Mouse (Mus musculus): ENCODE measurements around the gene Trpv2.

Gene Trpv2

DNA sequence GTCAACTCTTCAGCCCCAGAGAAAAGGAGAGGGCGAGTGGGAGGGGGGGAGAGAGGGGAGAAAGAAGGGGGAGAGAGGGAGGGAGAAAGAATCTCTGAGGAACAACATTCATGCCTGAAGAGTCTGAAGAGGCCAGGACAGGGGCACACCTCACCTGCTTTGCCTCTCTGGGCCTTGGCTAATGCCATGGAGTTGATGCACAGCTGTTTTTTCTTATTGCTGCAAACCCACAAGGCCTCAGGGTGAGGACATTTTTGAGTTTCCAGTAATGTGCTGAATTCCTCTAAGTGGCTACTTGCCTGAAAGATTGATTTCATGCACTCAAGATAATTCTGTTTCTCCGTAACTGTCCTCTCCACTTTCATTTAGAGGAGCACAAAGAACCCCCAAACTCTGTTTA, 16.1 kb upstream of the Trpv2 start:
- DNase-seq (ENCODE audit: low read depth, low spot score): no peak

DNA sequence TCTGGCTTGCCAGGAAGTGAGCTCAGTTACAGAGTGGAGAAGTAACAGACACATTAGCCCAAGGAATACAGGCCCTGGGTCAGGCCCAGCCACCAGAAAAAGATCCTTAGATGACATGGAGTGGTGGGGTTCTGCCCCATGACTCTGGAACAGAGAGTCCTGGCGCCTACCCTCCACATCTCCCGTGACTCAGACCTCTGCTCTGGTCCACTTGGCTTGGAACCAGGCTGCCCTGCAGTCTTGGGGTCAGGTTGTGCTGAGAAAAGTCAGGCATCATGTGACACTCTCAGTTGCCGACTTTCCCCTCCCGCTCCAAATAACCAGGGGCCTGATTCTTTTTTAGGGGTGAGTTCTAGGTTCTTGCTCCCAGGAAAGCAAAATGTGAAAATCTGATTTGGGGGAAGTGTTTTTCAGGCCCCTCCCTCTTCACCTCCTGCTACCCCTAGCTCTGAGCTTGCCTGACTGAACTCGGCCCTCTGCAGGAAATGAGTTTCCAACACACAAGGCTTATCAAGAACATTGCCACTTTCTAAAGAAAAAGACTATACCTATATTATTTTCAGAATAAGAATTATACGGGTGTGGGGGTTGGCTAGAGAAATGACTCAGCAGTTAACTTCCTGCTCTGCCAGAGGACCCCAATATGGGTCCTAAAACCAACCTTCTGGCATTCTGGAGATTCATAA, 15.2 kb upstream of the Trpv2 start:
- peak; percentile 28 for DNase-seq (ENCODE audit: low read depth, low spot score)

DNA sequence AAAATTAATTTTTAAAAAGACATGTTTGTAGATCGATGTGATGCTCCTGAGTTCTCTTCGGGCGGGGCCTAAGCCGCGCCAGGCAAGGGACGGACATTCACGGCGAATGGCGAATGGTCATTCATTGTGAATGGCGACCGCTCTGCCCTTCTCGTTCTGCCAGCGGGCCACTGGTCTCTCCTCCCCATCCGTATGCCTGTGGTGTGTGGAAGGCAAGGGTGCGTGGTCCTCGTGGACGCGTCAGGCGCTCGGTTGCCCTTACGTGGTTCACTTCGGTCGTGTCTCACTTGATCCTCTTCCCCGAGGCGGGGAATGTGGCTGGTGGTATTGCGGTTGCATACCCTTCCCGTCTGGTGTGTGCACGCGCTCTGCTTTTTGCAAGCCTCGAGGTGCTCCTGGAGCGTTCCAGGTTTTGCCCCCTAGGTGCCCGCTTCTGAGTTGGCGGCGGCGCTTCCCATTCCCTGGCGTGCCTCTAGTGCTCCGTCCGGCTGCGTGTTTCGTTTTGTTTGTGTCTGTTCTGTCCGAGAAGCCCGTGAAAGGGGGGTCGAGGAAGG, 13.7 kb upstream of the Trpv2 start:
- no peak for DNase-seq (ENCODE audit: low read depth, low spot score)

DNA sequence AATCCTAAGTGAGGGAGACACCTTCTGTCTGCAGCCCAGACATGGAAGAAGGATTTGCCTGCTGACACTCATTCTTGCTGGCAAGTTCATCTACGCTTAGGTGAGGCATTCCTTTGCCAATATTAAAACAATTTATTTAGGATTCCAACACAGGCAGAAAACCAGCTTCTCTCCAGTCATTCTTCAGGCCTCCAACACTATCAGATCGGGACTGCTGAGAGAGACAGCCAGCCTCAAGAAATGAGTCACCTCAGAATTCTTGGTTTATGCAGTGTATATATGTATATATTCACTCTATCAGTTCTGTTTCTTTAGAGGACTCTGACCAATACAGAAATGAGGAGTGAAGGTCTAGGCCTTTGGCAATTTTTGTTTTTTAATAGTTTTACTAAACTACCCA, 10.7 kb upstream of the Trpv2 start:
- DNase-seq (ENCODE audit: low read depth, low spot score): no peak

DNA sequence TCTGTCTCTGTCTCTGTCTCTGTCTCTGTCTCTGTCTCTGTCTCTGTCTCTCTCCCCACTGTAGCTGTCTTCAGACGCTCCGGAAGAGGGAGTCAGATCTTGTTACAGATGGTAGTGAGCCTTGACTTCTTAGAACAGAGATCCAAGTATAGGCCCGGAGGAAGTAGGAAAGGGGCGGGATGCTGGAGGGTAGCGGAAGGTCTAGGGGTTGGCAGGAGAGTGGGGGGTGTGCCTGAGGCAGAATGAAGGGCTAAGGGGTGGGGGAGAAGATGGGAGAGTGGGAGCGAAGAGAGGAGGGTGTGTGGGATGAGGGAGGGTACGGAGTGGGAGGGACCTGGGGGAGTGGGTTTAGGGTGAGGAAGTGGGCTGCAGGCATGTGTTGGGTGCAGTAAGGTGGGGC, 8.5 kb upstream of the Trpv2 start:
- DNase-seq (ENCODE audit: low read depth, low spot score): no peak

DNA sequence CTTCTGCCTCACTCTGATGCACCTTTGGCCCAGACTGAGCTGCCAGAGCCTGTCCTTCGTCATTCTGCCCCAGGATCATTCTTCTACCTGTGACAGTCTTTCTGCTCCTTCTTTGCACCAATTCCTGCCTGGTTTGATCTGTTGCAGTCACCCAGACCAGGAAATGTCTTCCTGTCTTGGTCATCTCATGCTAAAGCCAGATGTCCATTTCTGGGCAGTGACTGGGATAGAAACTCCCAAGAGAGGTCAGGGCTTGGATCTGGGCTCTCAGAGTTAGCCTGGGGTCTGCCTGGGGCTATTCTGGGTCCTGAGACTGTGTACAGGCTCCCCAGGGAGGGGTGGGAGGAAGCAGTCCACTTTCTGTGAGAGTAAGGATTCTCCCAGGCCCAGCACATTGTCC, 8.1 kb upstream of the Trpv2 start:
- no peak for DNase-seq (ENCODE audit: low read depth, low spot score)

DNA sequence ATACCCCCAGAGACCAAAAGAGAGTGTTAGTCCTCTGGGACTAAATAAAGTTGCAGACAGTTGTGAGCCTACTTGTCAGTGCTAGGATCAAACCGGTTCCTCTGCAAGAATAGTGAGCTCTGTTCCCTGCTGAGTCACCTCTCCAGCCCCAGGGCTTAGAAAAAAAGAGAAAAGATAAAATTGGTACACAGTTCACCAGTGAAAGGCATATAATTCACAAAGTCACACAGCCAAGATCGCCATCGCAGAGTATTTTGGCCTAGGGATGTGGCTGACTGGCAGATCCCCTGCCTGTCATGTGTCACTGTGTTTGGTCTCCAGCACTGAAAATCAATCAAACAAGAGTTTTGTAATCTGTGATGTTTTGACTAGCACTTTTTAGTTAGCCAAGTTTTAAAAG, 6.0 kb upstream of the Trpv2 start:
- no peak for DNase-seq (ENCODE audit: low read depth, low spot score)

DNA sequence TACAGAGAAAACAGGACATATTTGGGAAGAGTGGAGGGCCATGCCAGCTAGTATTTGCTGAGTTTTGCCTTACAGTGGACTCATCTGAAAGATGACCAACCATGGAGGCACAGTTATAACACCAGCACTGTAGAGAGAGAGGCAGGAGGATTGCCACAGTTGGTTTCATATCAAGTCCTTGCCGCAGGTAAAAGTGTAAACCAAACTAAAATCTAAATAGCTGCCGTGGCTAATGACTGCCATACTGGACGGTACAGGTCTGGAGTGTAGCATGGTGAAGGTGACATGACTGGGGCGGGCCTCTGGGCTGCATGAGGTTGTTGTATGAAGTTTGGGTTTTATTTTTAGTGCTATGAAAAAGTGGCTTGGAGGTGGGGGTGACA, 408 bp downstream of the Trpv2 start:
- no peak for DNase-seq (ENCODE audit: low read depth, low spot score)

DNA sequence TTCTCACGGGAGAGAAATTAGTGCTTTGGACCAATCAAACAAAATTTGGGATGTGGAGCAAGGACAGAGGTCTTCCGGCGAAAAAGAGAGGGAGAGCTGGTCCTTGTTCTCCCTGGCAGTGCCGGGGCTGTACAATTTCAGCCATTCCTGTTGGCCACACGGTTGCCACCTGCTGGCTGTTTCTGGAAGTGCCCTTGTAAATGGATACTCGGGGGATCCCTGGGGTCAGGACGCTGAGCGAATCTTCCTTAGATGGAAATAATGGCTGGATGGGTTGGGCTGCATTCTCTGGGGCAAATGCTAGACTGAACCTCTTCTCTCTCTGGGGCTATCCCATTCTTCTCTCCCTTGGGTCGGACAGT, 992 bp downstream of the Trpv2 start:
- peak; percentile 89 for DNase-seq (ENCODE audit: low read depth, low spot score)

DNA sequence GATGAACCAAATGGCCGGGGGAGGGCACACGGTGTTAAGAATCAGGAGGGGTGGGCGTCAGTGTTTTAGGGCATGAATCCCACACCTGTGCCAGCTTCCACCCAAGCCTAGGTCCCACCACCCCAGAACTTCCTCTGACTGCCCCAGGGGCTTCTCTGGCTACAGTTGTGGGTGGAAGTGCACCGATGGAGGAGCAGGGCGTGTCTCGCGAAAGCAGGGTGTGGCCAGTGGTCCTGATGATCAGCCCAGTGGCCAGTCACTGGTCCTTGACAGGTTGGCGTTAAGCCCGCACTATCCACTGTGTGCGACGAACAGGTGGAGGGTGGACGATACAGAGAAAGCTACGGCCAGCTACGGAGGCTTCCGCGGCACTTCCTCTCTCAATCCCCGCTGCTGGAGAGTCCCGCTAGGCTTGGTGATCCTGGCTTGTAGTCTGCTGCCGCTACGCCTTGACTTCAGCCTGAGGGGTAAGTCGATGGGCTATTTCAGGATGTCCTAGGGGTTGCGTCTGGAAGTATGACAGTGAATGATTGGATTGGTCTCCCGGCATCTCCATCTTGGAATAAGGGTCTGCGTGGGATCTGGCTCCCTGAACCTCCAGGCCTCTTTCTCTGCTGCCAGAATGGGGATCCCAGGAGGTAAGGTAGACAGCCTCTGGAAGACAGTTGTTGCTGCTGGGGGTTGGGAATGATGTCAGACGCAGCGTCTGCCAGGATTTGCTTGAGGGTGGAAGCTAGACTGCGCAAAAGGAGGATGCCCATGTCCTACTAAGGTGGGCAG, 1.6 kb downstream of the Trpv2 start:
- DNase-seq (ENCODE audit: low read depth, low spot score): peak; percentile 54

DNA sequence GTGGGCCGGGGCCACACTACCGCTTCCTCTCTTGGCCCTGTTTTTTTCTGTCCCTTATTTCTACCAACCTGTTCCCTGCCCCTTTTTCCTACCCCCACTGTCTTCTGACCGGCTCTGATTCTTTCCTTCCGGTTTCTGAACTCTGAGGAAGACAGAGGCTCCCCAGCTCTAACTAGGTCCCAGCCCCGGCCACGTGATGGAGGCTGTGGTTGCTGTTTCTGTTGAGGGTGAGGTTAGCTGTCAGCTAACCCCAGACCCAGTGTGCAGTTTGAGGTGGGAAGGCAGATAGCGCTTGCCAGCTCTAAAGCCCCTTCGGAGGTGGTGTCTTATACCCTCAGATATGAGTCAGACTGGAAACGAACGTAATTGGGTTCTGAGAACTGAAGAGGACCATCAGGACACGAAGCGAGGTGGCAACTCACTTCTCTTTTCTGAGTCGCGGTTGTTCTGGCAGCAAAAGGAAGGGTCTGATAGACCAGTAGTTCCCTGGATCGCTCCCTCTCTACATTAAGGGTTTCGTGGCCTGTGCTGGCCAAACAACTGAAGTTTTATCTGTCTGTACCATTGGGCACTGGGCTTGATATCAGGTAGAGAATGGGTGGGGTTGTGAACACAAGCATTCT, 2.4 kb downstream of the Trpv2 start:
- DNase-seq (ENCODE audit: low read depth, low spot score): peak; percentile 77

DNA sequence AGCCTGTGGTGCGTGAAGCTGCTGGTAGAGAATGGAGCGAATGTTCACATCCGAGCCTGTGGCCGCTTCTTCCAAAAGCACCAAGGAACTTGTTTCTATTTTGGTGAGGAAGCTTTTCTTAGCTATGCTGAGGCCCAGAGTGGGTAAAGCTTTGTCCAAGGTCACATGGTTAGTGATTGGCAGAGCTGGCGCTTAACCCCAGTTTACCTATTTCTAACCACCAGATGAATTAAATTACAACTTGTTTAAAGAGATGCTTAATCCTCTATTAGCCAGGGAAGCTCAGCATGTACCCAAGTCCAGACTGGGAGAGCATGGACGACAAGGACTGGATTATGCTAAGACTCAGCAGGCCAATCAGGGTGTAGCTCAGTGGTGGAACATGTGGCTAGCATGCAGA, 8.7 kb downstream of the Trpv2 start:
- no peak for DNase-seq (ENCODE audit: low read depth, low spot score)

DNA sequence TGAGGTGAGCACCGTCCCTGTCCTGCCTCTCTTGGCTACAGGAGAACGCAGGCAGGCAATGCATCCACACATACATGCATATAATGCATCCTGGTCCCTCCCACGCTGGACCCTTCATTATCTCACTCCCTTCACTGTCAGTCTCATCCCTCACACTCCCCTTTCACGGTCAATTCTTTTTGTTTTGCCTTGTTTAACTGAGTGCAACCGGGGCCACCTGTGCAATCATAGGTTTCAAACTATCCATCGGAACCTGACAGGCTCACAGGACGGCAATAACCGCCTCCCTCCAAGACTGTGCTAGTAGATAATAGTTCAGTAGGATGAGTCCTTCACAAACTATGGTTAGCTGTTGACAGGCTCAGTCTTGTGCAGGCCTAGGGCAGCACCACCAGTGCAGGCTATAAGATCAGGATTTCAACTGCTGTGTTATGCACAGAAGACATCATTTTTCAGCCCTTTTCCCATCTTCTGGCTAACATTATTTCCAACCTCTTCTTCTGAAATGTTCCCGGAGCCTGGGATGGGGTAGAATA, 10.5 kb downstream of the Trpv2 start:
- DNase-seq (ENCODE audit: low read depth, low spot score): no peak

DNA sequence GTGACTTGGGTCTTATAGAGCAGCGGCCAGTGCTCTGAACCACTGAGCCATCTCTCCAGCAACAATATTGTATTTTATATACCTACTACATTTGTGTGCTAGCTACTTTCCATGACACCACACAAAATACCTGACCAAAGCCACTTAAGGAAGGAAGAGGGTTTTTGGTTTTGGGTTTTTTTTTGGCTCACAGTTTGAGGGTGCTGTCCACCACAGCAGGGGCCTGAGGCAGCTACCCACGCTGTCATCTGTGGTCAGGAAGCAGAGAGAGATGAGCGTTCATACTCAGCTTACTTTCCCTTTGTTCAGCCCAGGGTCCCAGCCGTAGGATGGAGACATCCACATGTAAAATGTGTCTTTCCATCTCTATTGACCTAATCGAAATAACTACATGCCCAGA, 12.7 kb downstream of the Trpv2 start:
- DNase-seq (ENCODE audit: low read depth, low spot score): no peak

DNA sequence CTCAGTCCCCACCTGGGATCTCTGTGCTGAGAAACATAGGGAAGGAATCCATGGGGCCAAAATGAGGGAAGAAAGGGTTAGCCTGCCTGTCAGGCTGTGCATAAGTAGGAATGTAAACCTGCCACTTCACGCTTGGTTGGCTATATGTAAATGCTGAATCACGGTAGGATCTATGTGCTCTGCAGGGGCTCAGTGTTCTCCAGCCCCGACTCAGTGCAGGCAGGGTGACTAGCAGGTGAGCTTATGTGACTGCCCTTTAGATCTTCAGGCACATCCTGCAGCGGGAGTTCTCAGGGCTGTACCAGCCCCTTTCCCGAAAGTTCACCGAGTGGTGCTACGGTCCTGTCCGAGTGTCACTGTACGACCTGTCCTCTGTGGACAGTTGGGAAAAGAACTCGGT, 15.1 kb downstream of the Trpv2 start:
- no peak for DNase-seq (ENCODE audit: low read depth, low spot score)

DNA sequence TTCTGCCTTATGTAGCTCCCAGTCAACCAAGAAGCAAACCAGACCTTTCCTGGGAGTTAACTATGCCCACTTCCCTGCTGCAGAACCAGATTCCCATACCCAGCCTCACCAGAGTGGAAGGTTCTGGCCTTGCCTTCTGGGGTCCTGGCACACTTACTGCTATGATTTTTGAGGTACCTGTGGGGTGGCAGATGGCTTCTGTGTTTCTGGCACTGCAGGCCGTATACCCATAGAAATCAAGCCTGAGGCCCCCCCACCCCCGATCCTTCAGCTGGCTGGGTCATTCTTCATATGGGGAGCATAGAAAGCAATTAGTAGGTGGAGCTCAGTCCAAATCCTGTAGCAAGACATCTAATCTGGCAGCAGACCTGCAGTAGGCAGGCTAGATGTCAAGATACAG, 16.7 kb downstream of the Trpv2 start:
- DNase-seq (ENCODE audit: low read depth, low spot score): no peak

DNA sequence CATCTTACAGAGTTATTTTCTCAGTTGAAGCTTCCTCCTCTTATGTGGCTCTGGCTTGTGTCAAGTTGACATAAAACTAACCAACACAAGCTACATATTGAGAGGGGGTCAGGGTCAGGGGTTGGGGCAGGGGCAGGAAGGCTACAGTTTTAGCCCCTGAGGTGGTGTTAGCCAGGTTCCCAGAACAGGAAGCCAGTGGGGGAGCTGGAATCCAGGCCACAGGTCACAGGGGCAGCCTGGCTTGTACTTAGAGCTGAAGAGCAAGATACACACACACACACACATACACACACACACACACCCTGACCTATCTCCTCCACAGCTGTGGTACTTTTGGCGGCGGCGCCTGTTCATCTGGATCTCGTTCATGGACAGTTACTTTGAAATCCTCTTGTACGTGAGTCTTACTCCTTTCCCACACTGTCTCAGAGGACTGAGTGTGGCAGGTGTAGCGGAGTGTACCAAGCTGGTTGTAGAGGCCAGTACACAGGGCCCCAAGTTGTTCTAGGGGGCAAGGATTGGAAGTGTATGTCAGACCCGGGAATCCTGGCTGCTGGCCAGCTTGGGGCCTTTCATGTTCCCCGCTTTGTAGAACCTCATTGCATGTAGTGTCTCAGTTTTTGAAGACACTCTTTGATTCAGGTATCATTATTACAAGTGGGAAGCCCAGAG, 17.8 kb downstream of the Trpv2 start:
- no peak for DNase-seq (ENCODE audit: low read depth, low spot score)

DNA sequence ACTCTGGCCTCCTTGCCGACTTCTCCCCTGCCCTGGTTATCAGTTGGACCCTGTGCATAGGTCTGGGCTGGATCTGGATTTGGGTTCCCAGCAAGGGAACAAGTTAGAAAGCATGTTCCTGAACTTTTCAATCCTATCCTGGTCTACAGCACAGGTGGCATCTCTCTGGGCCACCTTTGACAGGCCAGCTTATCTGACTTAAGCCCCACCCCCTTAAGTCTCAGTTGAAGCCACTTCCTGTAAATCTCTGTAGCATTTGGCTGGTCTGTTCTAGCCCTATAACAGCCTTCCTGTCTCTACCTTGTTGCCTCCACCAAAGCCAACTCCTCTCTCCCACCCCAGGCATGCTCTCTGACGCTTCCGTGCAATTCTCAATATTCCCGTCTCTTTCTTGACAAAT, 24.3 kb downstream of the Trpv2 start:
- peak; percentile 51 for DNase-seq (ENCODE audit: low read depth, low spot score)

DNA sequence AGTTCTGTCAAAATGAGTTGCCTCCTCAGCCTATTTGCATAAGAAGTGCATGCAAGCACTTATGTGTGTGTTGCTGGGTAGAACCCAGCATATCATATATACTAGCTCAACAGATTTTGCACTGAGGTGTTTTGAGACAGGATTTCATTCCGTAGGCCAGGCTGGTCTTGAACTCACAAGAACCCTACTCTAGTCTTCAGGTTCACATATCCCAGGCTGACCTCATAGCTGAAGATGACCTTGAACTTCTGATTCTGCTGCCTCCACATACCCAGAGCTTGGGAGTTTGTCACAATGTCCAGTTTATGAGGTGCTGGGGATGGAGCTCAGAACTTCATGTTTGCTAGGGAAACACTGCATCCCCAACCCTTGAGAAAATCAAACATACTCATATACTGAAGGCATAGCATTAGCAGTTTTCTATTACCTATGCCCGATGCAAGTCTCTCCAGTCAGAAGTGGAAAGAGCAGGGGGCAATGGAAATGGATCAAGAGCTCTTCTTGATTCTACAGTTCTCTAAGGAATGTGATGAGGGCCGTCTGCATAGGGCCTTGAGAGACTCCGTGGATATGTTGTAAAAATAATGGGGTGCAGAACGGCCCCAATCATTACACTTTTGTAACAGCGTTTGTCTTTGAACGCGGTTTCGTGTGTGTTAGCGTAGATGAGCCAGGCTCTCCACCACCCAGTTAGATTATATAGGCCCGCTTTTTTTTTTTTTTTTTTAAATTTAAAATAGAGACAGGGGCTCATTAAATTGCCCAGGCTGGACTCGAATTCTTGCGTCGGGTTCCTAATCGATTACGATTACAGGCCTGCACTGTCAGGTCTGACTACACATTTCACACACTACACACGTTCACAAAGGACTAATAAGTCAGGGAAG, 27.7 kb downstream of the Trpv2 start:
- no peak for DNase-seq (ENCODE audit: low read depth, low spot score)

DNA sequence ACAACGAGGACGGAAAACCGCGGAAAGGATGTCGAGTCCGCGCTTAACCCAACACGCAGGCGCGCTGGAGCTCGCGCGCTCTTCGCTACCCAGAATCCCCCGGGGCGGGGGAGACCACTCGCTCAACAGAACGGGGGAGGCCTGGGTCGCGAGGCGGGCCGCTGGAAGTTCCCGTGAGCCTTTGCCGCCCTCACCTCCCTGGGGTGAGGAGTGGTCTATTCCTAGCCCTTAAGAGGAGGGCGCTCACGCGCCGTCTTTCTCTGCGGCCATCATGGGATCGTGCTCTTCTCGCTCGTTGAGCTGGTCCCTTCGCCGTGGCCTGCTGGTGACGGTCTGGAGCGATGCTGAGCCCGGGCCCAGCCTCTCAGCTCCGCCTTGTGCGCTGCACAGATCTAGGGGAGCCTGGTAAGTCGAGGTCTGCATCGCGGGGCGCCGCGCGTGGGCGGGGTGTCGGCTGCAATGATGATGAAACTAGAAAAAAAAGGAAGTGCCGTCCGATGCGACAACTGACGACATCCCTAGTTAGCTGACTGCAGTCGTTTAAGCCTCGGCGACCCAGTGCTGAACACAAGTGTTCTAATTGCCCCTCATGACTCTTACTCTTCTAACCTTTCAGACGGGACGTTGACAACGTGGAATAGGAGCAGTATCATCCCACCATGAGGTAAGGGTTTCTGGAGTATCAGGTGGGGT, 28.5 kb downstream of the Trpv2 start:
- peak; percentile 98 for DNase-seq (ENCODE audit: low read depth, low spot score)
